Mouse (Mus musculus): Measurements from ENCODE around the gene Wscd1. TPM values are rescaled to one million over a fixed set of nuclear protein-coding genes. Genes with fewer than 3 reads are reported as not detected.

Gene Wscd1
- 100 to 1,000 TPM; 117 to 124 TPM for total RNA-seq (2021)

DNA sequence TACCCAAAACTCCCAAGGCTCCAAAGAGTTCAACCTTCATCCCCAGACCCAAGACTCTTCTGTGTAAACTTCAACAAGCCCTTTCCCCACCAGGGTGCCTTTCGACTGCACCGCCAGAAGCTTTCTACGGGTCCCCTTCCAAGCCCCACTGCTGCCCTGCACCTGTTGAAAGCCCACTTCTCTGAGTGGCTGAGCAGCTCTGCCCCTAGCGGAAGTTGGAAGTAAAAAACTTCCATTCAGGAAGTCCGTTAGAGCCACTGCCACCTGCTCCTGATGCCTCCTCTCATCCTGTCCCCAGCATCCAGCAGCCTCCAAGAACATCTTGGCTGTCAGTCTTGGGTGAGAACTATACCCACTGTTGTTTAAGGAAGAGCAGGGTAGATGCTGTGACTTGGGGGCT is at the start of gene Wscd1:
Gene Wscd1 (plus strand): TSS at position 250 of the 400 bp plus-strand sequence.
- peak in 1 of 2 experiments; percentile 44 for DNase-seq (ENCODE audit: extremely low spot score in 1 of 2, low spot score in 1 of 2)

- DNase-seq (ENCODE audit: extremely low spot score in 1 of 2, low spot score in 1 of 2): no peak
These were observed 21.7 kb upstream of the Wscd1 start for GRCm38 (mm10) chr11:71728066-71728465.

DNA sequence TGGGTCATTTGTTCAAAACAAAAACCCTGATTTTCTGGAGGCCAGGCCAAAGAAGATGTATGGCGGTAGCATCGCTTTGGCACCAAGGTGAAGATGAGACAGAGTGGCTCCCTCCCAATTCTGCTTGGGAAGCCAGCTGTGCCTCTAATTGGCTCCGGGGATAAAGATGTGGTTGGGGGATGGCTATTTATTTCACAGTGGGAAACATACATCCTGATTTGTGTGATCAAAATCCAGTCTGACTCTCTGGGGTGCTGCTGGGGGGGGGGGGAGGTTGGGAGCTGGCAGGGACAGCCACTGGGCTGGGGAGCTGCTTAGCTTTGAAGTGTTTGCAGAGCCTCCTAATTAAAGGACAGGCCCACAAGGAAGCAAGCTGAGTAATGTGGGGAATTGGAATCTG is 20.4 kb upstream of the Wscd1 start:
- no peak for DNase-seq (ENCODE audit: extremely low spot score in 1 of 2, low spot score in 1 of 2)

DNA sequence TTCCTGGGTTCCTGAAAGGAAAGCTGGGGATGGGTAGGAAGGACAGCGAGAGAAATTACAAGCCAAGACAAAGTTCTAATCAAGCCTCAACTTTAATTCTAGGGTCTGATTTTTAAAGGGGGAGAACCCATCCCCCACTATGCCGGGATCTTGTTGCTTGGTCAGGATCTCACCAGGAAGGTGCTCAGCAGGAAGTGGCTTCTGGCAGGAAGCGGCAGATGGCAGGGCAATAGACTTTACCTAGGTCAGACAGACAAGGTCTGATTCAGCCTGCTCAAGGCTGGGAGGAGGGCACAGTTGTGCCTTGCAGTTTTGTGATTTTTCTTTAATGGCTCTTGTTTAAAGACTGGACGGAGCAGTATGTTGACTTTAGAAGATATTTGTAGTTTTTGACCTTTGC is 15.9 kb upstream of the Wscd1 start:
- no peak for DNase-seq (ENCODE audit: extremely low spot score in 1 of 2, low spot score in 1 of 2)

DNA sequence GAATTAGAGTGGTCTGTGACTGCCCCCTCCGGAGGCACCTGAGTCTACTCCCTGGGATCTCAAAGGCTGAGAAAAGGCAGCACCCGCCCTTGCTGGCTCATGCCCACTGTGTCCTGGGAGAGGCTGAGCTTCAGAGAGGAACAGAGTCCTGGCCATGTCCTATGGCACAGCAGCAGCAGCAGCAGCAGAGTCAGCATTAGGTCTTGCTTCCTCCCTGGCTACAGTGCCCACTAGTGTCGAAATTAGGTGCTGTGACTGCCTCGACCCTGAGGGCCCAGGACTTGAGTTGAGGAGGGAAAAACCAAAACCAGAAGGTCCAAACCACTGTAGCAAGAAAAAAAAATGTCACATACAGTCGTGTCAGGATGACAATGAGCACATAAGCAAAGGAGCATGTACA is 12.6 kb upstream of the Wscd1 start:
- no peak for DNase-seq (ENCODE audit: extremely low spot score in 1 of 2, low spot score in 1 of 2)

- DNase-seq (ENCODE audit: extremely low spot score in 1 of 2, low spot score in 1 of 2): no peak
These were observed 11.1 kb upstream of the Wscd1 start for GRCm38 (mm10) chr11:71738501-71739045.

DNA sequence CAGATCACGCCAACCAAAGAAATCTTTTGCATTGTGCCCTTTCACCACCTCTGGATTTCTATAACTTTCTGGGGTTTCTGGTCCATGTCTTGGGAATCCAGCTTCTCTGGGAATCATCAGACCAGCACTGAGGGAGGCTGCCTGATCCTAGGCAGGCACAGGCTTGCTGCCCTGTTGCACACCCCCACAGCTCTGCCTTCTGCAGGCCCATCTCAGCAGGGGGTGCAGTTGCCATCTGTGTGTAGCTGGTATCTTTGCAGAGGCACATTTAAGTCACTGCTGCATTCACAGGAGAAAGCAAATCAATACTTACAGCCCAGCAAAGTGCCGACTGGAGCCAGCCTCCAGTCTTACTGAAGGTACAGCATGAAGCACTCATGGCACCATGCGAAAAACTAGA is 3.8 kb upstream of the Wscd1 start:
- DNase-seq (ENCODE audit: extremely low spot score in 1 of 2, low spot score in 1 of 2): no peak

DNA sequence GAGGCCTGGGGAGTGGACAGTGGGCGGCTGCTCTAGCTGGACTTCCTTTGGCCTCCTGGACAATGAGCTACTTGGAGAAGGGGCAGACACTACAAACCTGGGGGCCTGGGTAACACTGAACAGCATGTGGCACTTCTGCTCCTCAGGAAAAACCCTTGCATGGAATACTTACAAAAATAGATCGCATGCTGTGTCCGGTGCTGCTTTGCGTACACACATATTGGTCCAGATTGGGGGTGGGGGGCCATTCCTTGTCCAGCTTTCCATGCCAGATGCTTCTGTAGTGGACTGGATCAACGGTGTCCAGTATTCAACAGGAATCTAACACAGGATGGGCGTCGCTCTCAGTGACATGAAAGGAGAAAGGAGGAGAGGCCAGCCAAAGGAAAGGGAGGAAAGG is 2.0 kb upstream of the Wscd1 start:
- no peak for DNase-seq (ENCODE audit: extremely low spot score in 1 of 2, low spot score in 1 of 2)

DNA sequence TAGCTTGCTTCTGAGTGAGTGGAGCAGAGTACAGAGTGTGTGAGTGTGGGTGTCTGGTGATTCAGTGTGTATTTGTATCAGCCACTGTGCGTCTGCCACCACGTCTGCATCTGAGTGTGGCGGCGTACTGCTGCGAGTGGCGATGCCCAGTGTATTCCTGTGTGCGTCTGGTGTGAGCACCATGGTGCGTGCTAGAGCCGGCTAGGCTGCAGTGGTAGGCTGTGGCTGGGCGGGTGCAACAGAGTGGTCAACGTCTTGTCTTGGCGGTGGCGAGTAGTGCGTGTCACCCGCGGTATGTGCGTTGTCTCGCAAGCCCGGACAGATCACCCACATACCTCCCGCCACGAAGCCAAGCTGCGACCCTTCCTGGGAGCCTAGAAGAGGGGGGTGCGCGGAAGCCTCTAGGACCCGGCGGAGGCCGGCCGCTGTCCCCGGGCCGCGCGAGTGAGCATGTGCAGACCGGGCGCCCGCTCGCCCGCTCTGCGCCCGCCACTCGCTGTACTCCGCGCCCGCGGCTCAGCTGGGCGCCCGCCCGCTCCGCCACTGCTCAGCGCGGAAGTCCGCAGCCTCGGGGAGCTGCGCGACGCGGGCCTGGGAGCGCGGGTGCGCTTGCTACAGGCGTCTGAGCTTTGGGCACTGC is 934 bp downstream of the Wscd1 start:
- DNase-seq (ENCODE audit: extremely low spot score in 1 of 2, low spot score in 1 of 2): peak; percentile 62 to 68

DNA sequence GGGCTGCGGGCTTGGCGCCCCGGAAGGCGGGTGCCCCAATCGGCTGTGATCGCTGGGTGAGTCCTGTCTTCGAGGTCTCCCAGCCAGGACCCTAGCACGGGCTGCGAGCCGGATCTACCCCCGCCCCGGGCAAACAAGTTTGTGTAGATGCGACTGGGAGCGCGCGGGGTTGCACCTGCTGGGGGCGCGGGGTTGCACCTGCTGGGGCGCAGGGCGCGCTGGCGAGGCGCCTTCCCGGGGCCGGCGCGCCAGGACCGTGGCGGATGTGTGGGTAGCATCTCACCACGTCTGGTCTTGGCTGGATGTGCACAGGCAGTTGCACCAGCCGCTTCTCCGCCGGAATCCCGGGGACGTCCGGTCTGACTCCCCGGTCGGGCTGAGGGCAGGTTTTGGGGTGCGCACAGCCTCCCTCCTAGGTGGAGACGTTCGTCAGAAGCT is 1.5 kb downstream of the Wscd1 start:
- peak in 1 of 2 experiments; percentile 51 for DNase-seq (ENCODE audit: extremely low spot score in 1 of 2, low spot score in 1 of 2)

- no peak for DNase-seq (ENCODE audit: extremely low spot score in 1 of 2, low spot score in 1 of 2)
These were observed 2.0 kb downstream of the Wscd1 start for GRCm38 (mm10) chr11:71751689-71752088.

GRCm38 (mm10) chr11:71752626-71753025 is 2.9 kb downstream of the Wscd1 start:
- DNase-seq (ENCODE audit: extremely low spot score in 1 of 2, low spot score in 1 of 2): no peak

DNA sequence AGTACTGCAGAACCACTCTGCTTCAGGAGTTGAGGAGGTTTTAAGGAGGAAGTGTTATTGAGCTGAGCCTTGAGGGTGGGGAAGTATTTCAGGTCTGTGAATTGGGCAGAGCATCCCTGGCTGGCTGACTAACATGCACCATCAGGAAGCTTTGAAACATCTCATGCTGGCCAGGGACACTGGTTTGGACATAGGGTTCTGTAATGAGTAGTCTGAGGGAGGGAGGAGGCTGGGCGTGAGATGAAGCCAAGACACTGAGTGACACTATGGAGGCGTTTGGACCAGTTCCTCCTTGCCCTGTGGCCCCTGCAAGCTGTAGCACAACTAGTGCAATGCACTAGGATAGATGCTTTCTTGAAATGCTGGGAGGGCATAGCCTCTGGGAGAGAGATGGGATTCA is 5.4 kb downstream of the Wscd1 start:
- DNase-seq (ENCODE audit: extremely low spot score in 1 of 2, low spot score in 1 of 2): no peak

DNA sequence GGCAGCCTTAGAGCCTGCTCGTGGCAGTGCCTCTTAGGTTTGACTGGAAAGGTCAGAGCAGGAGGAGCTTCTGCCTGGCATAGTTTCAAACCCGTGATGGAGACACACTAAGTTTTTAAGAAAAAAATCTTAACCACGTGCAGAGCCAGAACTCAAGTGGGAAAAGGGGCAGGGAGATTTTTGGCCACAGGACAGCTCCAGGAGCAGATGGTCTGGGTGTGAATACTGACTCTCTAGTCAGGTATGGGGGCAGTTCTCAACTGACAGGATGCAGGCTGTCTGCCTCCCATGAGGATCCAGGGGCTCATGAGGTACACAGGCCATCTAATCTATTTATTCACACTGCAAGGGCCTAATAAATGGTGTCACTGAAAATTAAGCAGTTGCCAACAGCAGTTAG is 6.6 kb downstream of the Wscd1 start:
- DNase-seq (ENCODE audit: extremely low spot score in 1 of 2, low spot score in 1 of 2): no peak

- peak in 1 of 2 experiments; percentile 37 for DNase-seq (ENCODE audit: extremely low spot score in 1 of 2, low spot score in 1 of 2)
These were observed 8.7 kb downstream of the Wscd1 start for GRCm38 (mm10) chr11:71758211-71759110.

DNA sequence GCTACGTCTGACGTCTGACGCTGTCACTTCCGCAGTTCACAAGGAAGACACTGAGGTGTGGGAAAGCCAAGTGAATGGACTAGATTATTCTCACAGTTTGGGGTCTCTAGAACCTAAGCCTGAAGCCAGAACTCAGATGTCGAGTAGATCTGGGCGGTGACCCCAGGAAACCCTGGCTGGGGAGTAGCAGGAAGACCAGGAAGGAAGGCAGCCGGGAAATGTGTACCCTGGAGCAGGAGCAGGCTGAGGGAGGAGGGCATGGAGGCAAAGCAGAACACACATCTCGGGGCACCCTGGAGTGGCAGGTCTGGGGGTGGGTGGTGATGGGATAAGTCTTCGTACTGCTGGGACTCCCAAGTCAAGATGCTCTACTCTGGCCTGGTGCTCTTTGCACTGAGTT is 11.3 kb downstream of the Wscd1 start:
- DNase-seq (ENCODE audit: extremely low spot score in 1 of 2, low spot score in 1 of 2): no peak

- DNase-seq (ENCODE audit: extremely low spot score in 1 of 2, low spot score in 1 of 2): peak in 1 of 2 experiments; percentile 49
These were observed 13.4 kb downstream of the Wscd1 start for GRCm38 (mm10) chr11:71763154-71763553.

- no peak for DNase-seq (ENCODE audit: extremely low spot score in 1 of 2, low spot score in 1 of 2)
These were observed 14.0 kb downstream of the Wscd1 start for GRCm38 (mm10) chr11:71763651-71764275.

GRCm38 (mm10) chr11:71764743-71765142 is 15.0 kb downstream of the Wscd1 start:
- no peak for DNase-seq (ENCODE audit: extremely low spot score in 1 of 2, low spot score in 1 of 2)

DNA sequence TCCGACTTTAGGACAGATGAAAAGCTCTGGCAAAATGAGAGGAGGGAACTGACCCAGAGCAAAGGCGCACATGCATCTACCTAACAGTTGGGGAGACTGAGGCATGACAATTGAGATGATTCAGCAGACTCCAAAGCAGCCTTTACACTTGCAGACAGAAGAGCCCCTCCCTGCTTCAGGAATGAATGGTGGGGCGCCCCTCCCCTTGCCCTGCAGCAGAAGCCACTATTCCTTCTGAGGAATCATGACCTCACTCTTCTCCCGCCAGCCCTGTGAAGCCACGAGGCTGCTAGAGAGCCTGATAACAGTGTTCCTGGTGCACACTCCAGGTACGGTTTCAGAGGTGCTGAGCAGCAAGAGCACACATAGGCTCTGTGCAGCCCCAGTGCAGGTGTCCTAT is 15.6 kb downstream of the Wscd1 start:
- DNase-seq (ENCODE audit: extremely low spot score in 1 of 2, low spot score in 1 of 2): no peak

DNA sequence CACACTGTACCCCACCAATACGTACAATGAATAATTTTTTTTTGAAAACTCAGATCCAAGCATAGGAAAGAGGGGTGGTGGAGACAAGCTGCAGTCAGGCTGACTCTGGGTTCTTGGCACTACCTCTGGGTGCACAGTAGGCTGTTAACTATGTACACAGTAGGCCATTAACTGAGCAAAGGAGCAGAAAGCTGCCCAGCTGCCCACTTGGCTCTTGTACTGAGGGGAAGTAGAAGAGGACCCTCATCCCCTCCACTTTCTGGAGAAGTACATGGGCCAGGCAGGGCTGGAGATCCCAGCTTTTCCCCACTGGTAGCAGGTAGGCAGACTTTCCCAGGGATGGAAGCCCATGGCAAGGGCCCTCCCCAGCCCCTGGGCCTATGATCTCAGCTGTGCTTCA is 16.7 kb downstream of the Wscd1 start:
- DNase-seq (ENCODE audit: extremely low spot score in 1 of 2, low spot score in 1 of 2): no peak

Measured in layer of hippocampus, postnatal 25 days (tissue).